Mouse (Mus musculus) brown adipose tissue, adult 24 weeks (tissue): ENCODE results near the gene Snx27. TPM values are rescaled to one million over a fixed set of nuclear protein-coding genes. Genes with fewer than 3 reads are reported as not detected.

Source experiments
- H3K27ac ChIP-seq: fragments of 200-500 bp; replicated peaks from 2 replicates; pipeline ENCODE4 v1.5.1; 2012; ENCODE audit warnings: low read depth, mild to moderate bottlenecking, low read length
- H3K4me1 ChIP-seq: fragments of 200-500 bp; 2 replicates; pipeline ENCODE4 v1.6.1; 2012; ENCODE audit warnings: low read length, mixed read lengths; ENCODE audit not compliant: control insufficient read depth, insufficient read depth, insufficient read length
- H3K4me3 ChIP-seq: fragments of 200-500 bp; 2 replicates; pipeline ENCODE4 v1.5.1; 2012; ENCODE audit warnings: low read depth, mild to moderate bottlenecking, low read length, moderate library complexity; ENCODE audit not compliant: insufficient read depth
- polyA plus RNA-seq: library from polyadenylated mRNA; stranded (reverse); fragments of >200 nt; gene quantifications from 2 replicates; pipeline ENCODE4 v1.2.4, GENCODE M21; 2012; ENCODE audit not compliant: missing spikeins, insufficient read depth, insufficient read length

The Snx27 gene
- polyA plus RNA-seq, 1 experiment: 23.1 TPM

- Histone ChIP-seq H3K27ac (no peak overlapping the region), H3K4me1 (no peaks in the 10 kb centered on the region), H3K4me3 (no peak overlapping the region)
Observed at GRCm38 (mm10) chr3:94526731-94527130, 55.8 kb downstream of the Snx27 start.

- no peak overlapping the region for H3K27ac ChIP-seq
- H3K4me3 ChIP-seq: no peak overlapping the region
- H3K4me1 ChIP-seq: no peaks in the 10 kb centered on the region
Observed at GRCm38 (mm10) chr3:94506664-94507063, 75.9 kb downstream of the Snx27 start.

GRCm38 (mm10) chr3:94502243-94502642 lies 80.3 kb downstream of the Snx27 start:
- Histone ChIP-seq H3K4me1 (no peaks in the 10 kb centered on the region), H3K27ac (no peak overlapping the region), H3K4me3 (no peak overlapping the region)

- Histone ChIP-seq H3K4me3 (no peak overlapping the region), H3K27ac (no peak overlapping the region), H3K4me1 (no peaks in the 10 kb centered on the region)
Observed at GRCm38 (mm10) chr3:94497162-94497561, 85.4 kb downstream of the Snx27 start.

GRCm38 (mm10) chr3:94487581-94487980 lies 94.9 kb downstream of the Snx27 start:
- H3K4me3 ChIP-seq: no peak overlapping the region
- no peaks in the 10 kb centered on the region for H3K4me1 ChIP-seq
- H3K27ac ChIP-seq: no peak overlapping the region

- no peak overlapping the region for H3K4me3 ChIP-seq
- no peaks in the 10 kb centered on the region for H3K4me1 ChIP-seq
- H3K27ac ChIP-seq: no peak overlapping the region
Observed at GRCm38 (mm10) chr3:94485922-94486321, 96.6 kb downstream of the Snx27 start.

GRCm38 (mm10) chr3:94483790-94484439 lies 98.6 kb downstream of the Snx27 start:
- Histone ChIP-seq H3K27ac (no peak overlapping the region), H3K4me3 (no peak overlapping the region), H3K4me1 (no peaks in the 10 kb centered on the region)

- Histone ChIP-seq H3K4me1 (no peaks in the 10 kb centered on the region), H3K27ac (no peak overlapping the region), H3K4me3 (no peak overlapping the region)
Observed at GRCm38 (mm10) chr3:94482764-94483385, 99.6 kb downstream of the Snx27 start.

- Histone ChIP-seq H3K27ac (no peak overlapping the region), H3K4me1 (no peaks in the 10 kb centered on the region; the same call in 1 of the 2 replicates), H3K4me3 (no peak overlapping the region)
Observed at GRCm38 (mm10) chr3:94481429-94481828, 101.1 kb downstream of the Snx27 start.

- H3K4me3 ChIP-seq: no peak within 1 kb of the TSS
- H3K4me1 ChIP-seq: no peaks in the 10 kb centered on the region; the same call in 1 of the 2 replicates
- no peak within 1 kb of the TSS for H3K27ac ChIP-seq
Observed at GRCm38 (mm10) chr3:94480291-94480884, 102.1 kb downstream of the Snx27 start, which contains the start of gene Riiad1. Gene Riiad1 (minus strand): TSS chr3:94480341.

- Histone ChIP-seq H3K4me3 (no peak overlapping the region), H3K4me1 (no peaks in the 10 kb centered on the region; the same call in 1 of the 2 replicates), H3K27ac (no peak overlapping the region)
Observed at GRCm38 (mm10) chr3:94479564-94479963, 103.0 kb downstream of the Snx27 start.

GRCm38 (mm10) chr3:94478591-94479169 lies 103.8 kb downstream of the Snx27 start:
- no peaks in the 10 kb centered on the region; the same call in 1 of the 2 replicates for H3K4me1 ChIP-seq
- H3K27ac ChIP-seq: no peak overlapping the region
- no peak overlapping the region for H3K4me3 ChIP-seq

- Histone ChIP-seq H3K4me3 (no peak within 1 kb of the TSS), H3K27ac (no peak within 1 kb of the TSS), H3K4me1 (no peaks in the 10 kb centered on the region; the same call in 1 of the 2 replicates)
Observed at GRCm38 (mm10) chr3:94477981-94478422, 104.5 kb downstream of the Snx27 start, which contains the start of gene Celf3. Gene Celf3 (plus strand): TSS chr3:94478295.

GRCm38 (mm10) chr3:94477444-94477843 lies 105.1 kb downstream of the Snx27 start:
- Histone ChIP-seq H3K4me3 (no peak overlapping the region), H3K4me1 (no peaks in the 10 kb centered on the region; the same call in 1 of the 2 replicates), H3K27ac (no peak overlapping the region)

GRCm38 (mm10) chr3:94476301-94477035 lies 106.0 kb downstream of the Snx27 start:
- Histone ChIP-seq H3K27ac (no peak overlapping the region), H3K4me1 (no peaks in the 10 kb centered on the region; the same call in 1 of the 2 replicates), H3K4me3 (no peak overlapping the region)
